Mouse (Mus musculus): ENCODE measurements around the gene Tmem168.

The Tmem168 gene

GRCm38 (mm10) chr6:13586154-13586553 is 21.7 kb downstream of the Tmem168 start:
- DNase-seq (ENCODE audit: low read depth, low spot score), result no peak

- no peak for DNase-seq (ENCODE audit: low read depth, low spot score)
Observed at GRCm38 (mm10) chr6:13584788-13585187, 23.1 kb downstream of the Tmem168 start.

GRCm38 (mm10) chr6:13582075-13582474 is 25.8 kb downstream of the Tmem168 start:
- DNase-seq (ENCODE audit: low read depth, low spot score), result no peak

GRCm38 (mm10) chr6:13565734-13566133 is 42.2 kb downstream of the Tmem168 start:
- DNase-seq (ENCODE audit: low read depth, low spot score), result no peak

- no peak for DNase-seq (ENCODE audit: low read depth, low spot score)
Observed at GRCm38 (mm10) chr6:13555266-13555665, 52.6 kb downstream of the Tmem168 start.

GRCm38 (mm10) chr6:13541761-13542160 is 66.1 kb downstream of the Tmem168 start:
- DNase-seq (ENCODE audit: low read depth, low spot score), result no peak

GRCm38 (mm10) chr6:13537275-13537964 is 70.5 kb downstream of the Tmem168 start:
- no peak for DNase-seq (ENCODE audit: low read depth, low spot score)

Measured in R1 (cell line).